Mouse (Mus musculus): Measurements from ENCODE around the gene Foxo1. TPM values are rescaled to one million over a fixed set of nuclear protein-coding genes. Genes with fewer than 3 reads are reported as not detected.

Foxo1 gene
- polyA plus RNA-seq, 2 experiments: 1.0 to 1.4 TPM

GRCm38 (mm10) chr3:52299376-52299775 lies 31.2 kb downstream of the Foxo1 start:
- WGBS (ENCODE audit: insufficient replicate concordance): 22% methylated on average over 2 of the region's 2 CpGs
- H3K27me3 ChIP-seq (ENCODE audit: control insufficient read depth, insufficient read depth, low read length): no peaks in the 10 kb centered on the region
- DNase-seq (ENCODE audit: low read depth in 3 of 3, low spot score in 3 of 3): no peak
- H3K9ac ChIP-seq (replicated peaks): no peak overlapping the region
- no peaks in the 10 kb centered on the region for H3K9me3 ChIP-seq (ENCODE audit: control insufficient read depth, low read length)
- no peak overlapping the region for H3K4me2 ChIP-seq (ENCODE audit: low read depth)
- ATAC-seq (ENCODE audit: insufficient read depth): no peak
- H3K27ac ChIP-seq: no peak overlapping the region
- no peak overlapping the region for H3K4me3 ChIP-seq (ENCODE audit: insufficient read depth in 1 of 2, low read depth in 2 of 2, low read length in 2 of 2)
- no peak for TF ChIP-seq CTCF (IDR thresholded peaks at IDR 0.05; ENCODE audit: low read depth)
- TF ChIP-seq EP300 (IDR thresholded peaks at IDR 0.05; ENCODE audit: low read depth): no peak
- H3K4me1 ChIP-seq (replicated peaks; ENCODE audit: control insufficient read depth in 2 of 2, insufficient read depth in 2 of 2, low read length in 1 of 2): peaks cover 0 to 32% of the 10 kb centered on the region in 2 experiments; a peak in 2 of 4 replicates
- H3K36me3 ChIP-seq (replicated peaks; ENCODE audit: control insufficient read depth, insufficient read depth, low read depth): no peaks in the 10 kb centered on the region

- WGBS (ENCODE audit: insufficient replicate concordance): 55% methylated on average over 6 of the region's 6 CpGs
- DNase-seq (ENCODE audit: low read depth in 3 of 3, low spot score in 3 of 3) (no peak), ATAC-seq (ENCODE audit: insufficient read depth) (no peak)
- H3K4me2 ChIP-seq (ENCODE audit: low read depth): no peak overlapping the region
- H3K4me3 ChIP-seq (ENCODE audit: insufficient read depth in 1 of 2, low read depth in 2 of 2, low read length in 2 of 2): no peak overlapping the region
- peaks cover 0 to 32% of the 10 kb centered on the region in 2 experiments; a peak in 2 of 4 replicates for H3K4me1 ChIP-seq (replicated peaks; ENCODE audit: control insufficient read depth in 2 of 2, insufficient read depth in 2 of 2, low read length in 1 of 2)
- H3K9me3 ChIP-seq (ENCODE audit: control insufficient read depth, low read length): no peaks in the 10 kb centered on the region
- no peak overlapping the region for H3K9ac ChIP-seq (replicated peaks)
- TF ChIP-seq CTCF (IDR thresholded peaks at IDR 0.05; ENCODE audit: low read depth) (no peak), EP300 (IDR thresholded peaks at IDR 0.05; ENCODE audit: low read depth) (no peak)
- no peaks in the 10 kb centered on the region for H3K27me3 ChIP-seq (ENCODE audit: control insufficient read depth, insufficient read depth, low read length)
- H3K36me3 ChIP-seq (replicated peaks; ENCODE audit: control insufficient read depth, insufficient read depth, low read depth): no peaks in the 10 kb centered on the region
- H3K27ac ChIP-seq: no peak overlapping the region
Observed at GRCm38 (mm10) chr3:52300517-52300916, 32.4 kb downstream of the Foxo1 start.

GRCm38 (mm10) chr3:52303301-52303700 lies 35.2 kb downstream of the Foxo1 start:
- WGBS (ENCODE audit: insufficient replicate concordance): 62% methylated on average over 5 of the region's 5 CpGs

GRCm38 (mm10) chr3:52308586-52309321 lies 40.6 kb downstream of the Foxo1 start:
- Histone ChIP-seq H3K27ac (no peak overlapping the region), H3K36me3 (replicated peaks; ENCODE audit: control insufficient read depth, insufficient read depth, low read depth) (no peaks in the 10 kb centered on the region), H3K27me3 (ENCODE audit: control insufficient read depth, insufficient read depth, low read length) (no peaks in the 10 kb centered on the region), H3K4me1 (replicated peaks; ENCODE audit: control insufficient read depth in 2 of 2, insufficient read depth in 2 of 2, low read length in 1 of 2) (peaks cover 0 to 3% of the 10 kb centered on the region in 2 experiments; a peak in 2 of 4 replicates), H3K4me3 (ENCODE audit: insufficient read depth in 1 of 2, low read depth in 2 of 2, low read length in 2 of 2) (no peak overlapping the region), H3K4me2 (ENCODE audit: low read depth) (no peak overlapping the region), H3K9me3 (ENCODE audit: control insufficient read depth, low read length) (no peaks in the 10 kb centered on the region), H3K9ac (replicated peaks) (no peak overlapping the region)
- WGBS (ENCODE audit: insufficient replicate concordance): 15% methylated on average over 5 of the region's 5 CpGs
- DNase-seq (ENCODE audit: low read depth in 3 of 3, low spot score in 3 of 3): peak in 1 of 3 experiments; percentile 5
- TF ChIP-seq CTCF (IDR thresholded peaks at IDR 0.05; ENCODE audit: low read depth) (no peak), EP300 (IDR thresholded peaks at IDR 0.05; ENCODE audit: low read depth) (0 out of 2 replicates have a peak, but pooled peaks have one; percentile 16)
- no peak; the same call in 1 of the 2 replicates for ATAC-seq (ENCODE audit: insufficient read depth)

More at GRCm38 (mm10) chr3:52303301-52303700, 35.2 kb downstream of the Foxo1 start:
- Histone ChIP-seq H3K4me2 (ENCODE audit: low read depth) (no peak overlapping the region), H3K4me1 (replicated peaks; ENCODE audit: control insufficient read depth in 2 of 2, insufficient read depth in 2 of 2, low read length in 1 of 2) (peaks cover 0 to 16% of the 10 kb centered on the region in 2 experiments; a peak in 2 of 4 replicates), H3K9ac (replicated peaks) (no peak overlapping the region), H3K4me3 (ENCODE audit: insufficient read depth in 1 of 2, low read depth in 2 of 2, low read length in 2 of 2) (no peak overlapping the region), H3K27ac (no peak overlapping the region), H3K9me3 (ENCODE audit: control insufficient read depth, low read length) (no peaks in the 10 kb centered on the region), H3K36me3 (replicated peaks; ENCODE audit: control insufficient read depth, insufficient read depth, low read depth) (no peaks in the 10 kb centered on the region), H3K27me3 (ENCODE audit: control insufficient read depth, insufficient read depth, low read length) (no peaks in the 10 kb centered on the region)
- no peak for ATAC-seq (ENCODE audit: insufficient read depth)
- TF ChIP-seq EP300 (IDR thresholded peaks at IDR 0.05; ENCODE audit: low read depth) (no peak), CTCF (IDR thresholded peaks at IDR 0.05; ENCODE audit: low read depth) (no peak)
- no peak for DNase-seq (ENCODE audit: low read depth in 3 of 3, low spot score in 3 of 3)

DNA sequence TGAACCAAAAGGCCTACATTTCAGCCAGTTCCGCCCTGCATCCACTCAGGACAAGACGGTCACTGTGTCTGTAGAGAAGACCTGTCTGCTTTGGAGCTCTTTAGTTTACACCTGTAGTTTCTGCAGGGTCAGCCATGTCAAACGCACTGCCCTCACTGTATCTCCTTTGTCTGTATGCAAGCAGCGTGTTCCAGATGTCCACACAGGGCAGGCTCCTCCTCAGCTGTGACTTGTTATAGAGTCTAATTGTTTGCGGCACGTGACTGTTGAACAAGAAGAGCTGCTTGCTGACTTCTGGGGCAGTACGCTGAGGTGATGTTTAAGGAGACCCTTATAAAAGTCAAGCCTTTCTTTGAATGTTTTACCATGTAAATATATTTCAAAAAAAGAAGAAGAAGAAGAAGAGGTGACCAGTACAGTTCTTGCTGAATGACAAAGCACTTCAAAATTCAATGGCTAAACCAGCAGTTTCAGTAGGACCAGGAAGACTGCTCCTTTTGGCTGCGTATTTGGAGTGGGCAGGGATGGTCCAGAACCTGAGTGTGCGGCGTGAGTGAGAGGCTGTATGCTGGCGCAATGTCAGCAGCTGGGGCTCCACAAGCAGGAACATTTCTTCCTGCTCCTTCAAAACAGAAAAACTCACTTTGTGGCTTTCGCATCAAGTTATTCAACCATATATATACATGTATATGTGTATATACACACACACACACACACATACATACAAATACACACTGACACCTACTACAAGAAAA lies 52.6 kb downstream of the Foxo1 start:
- no peak overlapping the region for H3K4me2 ChIP-seq (ENCODE audit: low read depth)
- H3K27me3 ChIP-seq (ENCODE audit: control insufficient read depth, insufficient read depth, low read length): no peaks in the 10 kb centered on the region
- no peak for ATAC-seq (ENCODE audit: insufficient read depth)
- peaks cover 0 to 4% of the 10 kb centered on the region in 2 experiments; a peak in 3 of 4 replicates for H3K4me1 ChIP-seq (replicated peaks; ENCODE audit: control insufficient read depth in 2 of 2, insufficient read depth in 2 of 2, low read length in 1 of 2)
- no peaks in the 10 kb centered on the region for H3K36me3 ChIP-seq (replicated peaks; ENCODE audit: control insufficient read depth, insufficient read depth, low read depth)
- no peak for TF ChIP-seq CTCF (IDR thresholded peaks at IDR 0.05; ENCODE audit: low read depth)
- TF ChIP-seq EP300 (IDR thresholded peaks at IDR 0.05; ENCODE audit: low read depth): no peak
- H3K9me3 ChIP-seq (ENCODE audit: control insufficient read depth, low read length): no peaks in the 10 kb centered on the region
- H3K4me3 ChIP-seq (ENCODE audit: insufficient read depth in 1 of 2, low read depth in 2 of 2, low read length in 2 of 2): no peak overlapping the region
- no peak overlapping the region for H3K27ac ChIP-seq
- no peak for DNase-seq (ENCODE audit: low read depth in 3 of 3, low spot score in 3 of 3)
- 74% methylated on average over 12 of the region's 12 CpGs for WGBS (ENCODE audit: insufficient replicate concordance)
- no peak overlapping the region for H3K9ac ChIP-seq (replicated peaks)

All from liver, embryonic 14.5 days (tissue).